Mouse (Mus musculus) left cerebral cortex, postnatal 36 days (tissue): ENCODE data around the gene AC129217.1. TPM values are rescaled to one million over a fixed set of nuclear protein-coding genes. Genes with fewer than 3 reads are reported as not detected.
"Not testable (repeated sequence)": the region's sequence is repeated elsewhere in the genome, so short reads cannot be mapped to it uniquely, and the experiment has no call there.

Experiments
- DNase-seq, 2 experiments: peaks; one replicate each; pipeline ENCODE4 v3.0.0; 2021 to 2022; ENCODE audit warnings: low spot score in 2 of 2, mixed read lengths in 1 of 2
- intact Hi-C: fragments of 180-260 bp; cut with DNase I; formaldehyde crosslinking; loops from one replicate; pipeline ENCODE4 v1.15.1; 2025
- total RNA-seq, 2 experiments: library from RNA; stranded (reverse); gene quantifications; 2 replicates each; pipeline ENCODE4 v1.2.3; 2021

AC129217.1 gene
- total RNA-seq, 2 experiments from 2014 or later, result not detected

DNA sequence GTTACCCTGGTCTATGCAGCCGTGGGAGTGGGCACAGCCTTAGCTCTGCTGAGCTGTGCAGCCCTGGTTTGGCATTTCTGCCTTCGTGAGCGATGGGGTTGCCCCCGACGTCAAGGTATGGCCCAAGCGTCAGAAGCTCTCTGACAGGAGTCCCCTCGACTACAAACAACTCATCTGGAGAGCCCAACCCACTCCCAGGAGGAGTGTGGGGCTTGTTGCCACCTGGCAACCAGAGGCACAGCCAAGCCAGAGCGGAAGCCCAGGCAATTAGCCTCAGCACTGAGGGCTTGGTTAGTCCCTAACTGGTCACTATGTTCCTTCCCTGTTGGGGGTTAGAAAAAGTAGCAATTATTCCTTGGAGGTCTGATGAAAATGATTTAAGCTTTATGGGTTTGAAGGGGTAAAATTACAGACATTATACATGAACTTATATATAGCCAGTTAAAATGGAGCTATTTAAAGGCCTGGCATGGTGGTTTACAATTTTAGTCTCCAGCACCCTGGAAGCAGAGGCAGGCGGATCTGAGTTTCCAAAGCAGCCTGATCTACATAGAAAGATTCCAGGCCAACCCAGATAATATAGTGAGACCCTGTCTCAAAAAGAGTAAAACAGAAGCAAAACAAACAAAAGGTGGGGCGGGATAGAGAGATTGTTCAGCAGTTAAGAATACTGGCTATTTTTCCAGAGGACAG, 22.8 kb downstream of the AC129217.1 start:
- no peak for DNase-seq
- intact Hi-C loops, result no loop called here

DNA sequence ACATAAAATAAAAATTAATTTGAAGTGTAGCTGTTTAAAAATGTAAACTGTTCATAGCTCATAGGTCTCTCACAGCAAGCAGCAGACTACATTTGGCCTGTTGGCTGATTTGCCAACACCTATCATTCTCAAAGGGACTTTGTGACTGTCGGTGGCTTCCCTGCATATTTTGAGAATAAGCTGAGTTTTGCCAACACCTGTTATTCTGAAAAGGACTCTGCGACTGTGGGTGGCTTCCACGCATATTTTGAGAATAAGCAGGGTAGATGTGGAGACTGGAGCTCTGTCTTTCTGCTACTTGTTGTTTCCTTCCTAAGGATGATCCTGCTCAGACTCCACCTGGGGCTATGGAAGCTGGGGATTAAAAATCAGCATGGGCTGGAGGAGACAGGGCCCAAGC, 23.5 kb downstream of the AC129217.1 start:
- DNase-seq, result no peak
- intact Hi-C loops, result no loop called here

DNA sequence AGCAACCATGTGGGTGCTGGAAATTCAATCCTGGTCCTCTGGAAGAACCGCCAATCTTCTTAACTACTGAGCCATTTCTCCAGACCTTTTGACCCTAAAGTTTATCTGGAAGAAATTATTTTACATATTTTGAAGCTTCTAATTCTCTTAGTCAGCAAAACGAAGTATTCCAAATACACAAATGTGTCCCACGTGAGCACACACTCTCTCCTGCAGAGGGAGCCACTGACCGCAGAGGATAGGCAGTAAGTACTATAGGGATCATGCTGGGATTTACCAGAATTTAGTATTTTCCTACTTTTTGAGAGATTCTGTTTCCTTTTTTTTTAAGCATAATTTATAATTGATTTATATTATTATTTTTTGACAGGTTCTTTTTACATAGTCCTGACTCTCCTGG, 28.1 kb downstream of the AC129217.1 start:
- DNase-seq, result no peak
- intact Hi-C loops, result loop anchor here (5.0 kb wide), 1 partner anchor 255 kb away; no protein-coding TSS in a partner anchor

DNA sequence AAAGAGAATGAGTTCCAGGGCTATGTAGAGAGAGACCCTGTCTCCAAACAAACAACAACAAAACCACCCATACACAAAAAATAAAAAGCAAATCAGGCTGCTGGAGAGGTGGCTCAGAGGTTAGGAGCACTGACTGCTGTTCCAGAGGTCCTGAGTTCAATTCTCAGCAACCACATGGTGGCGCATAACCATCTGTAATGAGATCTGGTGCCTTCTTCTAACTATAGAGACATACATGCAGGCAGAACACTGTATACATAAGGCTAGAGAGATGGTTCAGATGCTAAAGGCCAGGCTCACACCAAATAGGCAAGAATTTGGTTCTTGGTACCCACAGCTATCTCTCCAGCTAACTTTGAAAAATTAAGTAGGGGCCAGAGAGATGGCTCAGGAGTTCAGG, 29.4 kb downstream of the AC129217.1 start:
- DNase-seq, result no peak
- intact Hi-C loops, result loop anchor here (5.0 kb wide), 1 partner anchor 253 kb away; no protein-coding TSS in a partner anchor

DNA sequence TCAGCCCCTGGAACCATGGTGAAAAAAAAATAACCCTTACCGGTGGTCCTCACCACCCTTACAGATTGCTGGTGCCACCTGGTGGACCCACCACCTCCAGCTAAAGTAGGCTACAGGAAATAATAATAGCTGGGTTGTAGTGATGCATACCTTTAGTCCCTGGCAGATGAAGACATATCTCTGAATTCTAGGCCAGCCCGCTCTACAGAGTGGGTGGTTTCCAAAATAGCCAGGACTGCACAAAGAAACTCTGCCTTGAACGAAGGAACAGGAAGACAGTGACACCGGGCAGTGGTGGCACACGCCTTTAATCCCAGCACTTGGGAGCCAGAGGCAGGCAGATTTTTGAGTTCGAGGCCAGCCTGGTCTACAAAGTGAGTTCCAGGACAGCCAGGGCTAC, 34.7 kb downstream of the AC129217.1 start:
- intact Hi-C loops, result no loop called here
- DNase-seq, result no peak

DNA sequence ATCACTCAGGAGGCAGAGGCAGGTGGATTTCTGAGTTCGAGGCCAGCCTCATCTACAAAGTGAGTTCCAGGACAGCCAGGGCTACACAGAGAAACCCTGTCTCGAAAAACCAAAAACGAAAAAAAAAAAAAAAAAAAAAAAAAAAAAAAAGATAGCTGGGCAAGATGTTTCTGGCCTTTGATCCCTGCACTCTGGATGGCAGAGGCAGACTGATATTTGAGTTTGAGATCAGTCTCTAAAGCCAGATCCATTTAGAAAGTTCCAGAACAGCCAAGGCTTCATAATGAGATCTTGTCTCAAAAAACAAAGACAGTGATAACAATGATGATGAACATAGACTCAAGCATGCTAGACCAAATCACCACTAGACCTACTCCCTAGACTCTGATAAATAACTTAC, 40.8 kb downstream of the AC129217.1 start:
- intact Hi-C loops, DNase-seq: not testable (repeated sequence)

DNA sequence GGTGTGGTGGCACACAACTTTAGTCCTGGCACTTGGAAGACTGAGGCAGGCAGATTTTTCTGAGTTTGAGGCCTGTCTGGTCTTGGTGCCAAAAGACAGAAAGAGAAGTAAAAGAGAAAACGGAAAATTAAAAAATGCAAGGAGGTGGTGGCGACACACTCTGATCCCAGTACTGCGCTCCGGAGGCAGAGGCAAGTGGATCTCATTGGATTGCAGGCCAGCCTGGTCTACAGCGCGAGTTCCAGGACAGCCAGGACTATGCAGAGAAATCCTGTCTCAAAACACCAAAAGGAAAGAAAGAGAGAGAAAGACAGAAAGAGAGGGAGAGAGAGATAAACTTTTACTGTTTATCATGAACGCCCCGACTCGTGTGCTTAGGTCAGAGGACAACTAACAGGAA, 41.3 kb downstream of the AC129217.1 start:
- intact Hi-C loops, result no loop called here
- no peak for DNase-seq

DNA sequence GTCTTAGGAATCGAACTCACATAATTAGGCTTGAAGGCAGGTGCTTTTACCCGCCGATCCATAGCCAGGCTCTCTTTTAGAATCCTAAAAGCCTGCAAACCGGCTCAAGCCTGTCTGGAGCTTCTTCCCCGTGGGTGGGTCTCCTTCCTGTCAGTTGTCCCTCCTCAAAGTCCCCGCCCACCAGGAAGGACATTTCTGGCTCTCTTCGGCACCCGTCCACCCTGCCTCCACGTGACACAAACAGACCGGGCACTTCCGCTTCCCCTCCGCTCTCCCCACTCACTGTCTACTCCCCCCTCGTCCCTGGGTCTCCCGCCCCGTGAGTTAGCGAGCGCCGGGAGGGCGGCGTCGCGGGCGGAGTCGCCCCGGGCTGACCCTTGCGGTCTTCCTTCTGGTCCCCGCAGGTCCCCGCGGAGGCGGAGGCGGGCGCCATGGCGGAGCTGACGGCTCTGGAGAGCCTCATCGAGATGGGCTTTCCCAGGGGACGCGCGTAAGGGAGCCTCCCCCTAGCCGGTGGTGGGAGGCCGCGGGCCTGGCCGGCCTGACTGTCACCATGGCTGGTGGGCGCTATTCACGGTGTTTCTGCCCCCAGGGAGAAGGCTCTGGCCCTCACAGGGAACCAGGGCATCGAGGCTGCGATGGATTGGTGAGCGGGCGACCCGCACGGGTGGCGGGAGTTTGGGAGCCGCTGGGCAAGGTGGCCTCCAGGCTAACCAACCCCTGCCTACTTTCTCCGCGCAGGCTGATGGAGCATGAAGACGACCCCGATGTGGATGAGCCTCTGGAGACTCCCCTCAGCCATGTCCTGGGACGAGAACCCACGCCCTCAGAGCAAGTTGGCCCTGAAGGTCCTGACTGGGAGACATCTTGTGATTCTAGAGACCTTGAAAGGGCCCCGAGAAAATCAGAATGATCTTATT, 42.0 kb downstream of the AC129217.1 start, which contains the start of gene Ubxn1:
TSS of gene Ubxn1 (plus strand) at position 230 of the 920 bp plus-strand sequence.
- peak; percentile 99 for DNase-seq
- intact Hi-C loops, result no loop called here

DNA sequence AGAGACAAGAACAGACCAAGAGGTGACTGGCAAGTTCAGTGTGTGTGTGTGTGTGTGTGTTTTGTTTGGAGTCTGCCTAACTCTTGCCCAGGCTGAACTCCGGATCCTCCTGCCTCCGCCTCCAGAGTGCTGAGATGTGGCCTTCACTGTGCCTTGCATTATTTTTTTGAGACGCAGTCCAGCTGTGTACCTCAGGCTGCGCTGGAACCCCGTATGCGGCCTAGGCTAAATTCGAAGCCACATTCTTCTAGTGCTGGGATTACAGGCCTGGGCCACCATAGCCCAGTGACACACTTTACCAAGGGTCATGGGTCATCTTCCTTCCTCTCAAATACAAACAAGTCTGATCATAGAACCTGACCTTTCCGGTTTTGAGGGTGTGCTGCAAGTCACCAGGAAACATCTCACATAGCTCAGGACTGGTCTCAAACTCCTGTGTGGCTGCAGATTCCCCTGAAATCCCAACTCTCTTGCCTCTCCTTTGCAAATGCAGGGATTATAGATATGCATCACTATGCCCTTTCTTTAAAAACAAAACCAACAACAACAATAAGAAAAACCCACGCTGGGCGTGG, 42.8 kb downstream of the AC129217.1 start:
- intact Hi-C loops, result no loop called here
- no peak for DNase-seq

DNA sequence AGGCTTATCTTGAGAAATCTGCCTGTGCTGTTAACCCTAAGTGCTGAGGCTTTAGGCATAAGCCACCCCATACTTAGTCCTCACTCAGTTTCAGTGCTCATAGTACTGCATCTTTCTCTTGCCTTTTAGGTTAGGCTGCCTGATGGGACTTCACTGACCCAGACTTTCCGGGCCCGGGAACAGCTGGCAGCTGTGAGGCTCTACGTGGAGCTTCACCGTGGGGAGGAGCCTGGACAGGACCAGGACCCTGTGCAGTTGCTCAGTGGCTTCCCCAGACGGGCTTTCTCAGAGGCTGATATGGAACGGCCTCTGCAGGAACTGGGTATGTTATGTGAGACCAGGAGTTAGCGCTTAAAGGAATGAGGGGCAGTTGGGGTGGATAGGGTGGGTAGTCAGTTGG, 45.5 kb downstream of the AC129217.1 start:
- DNase-seq, result no peak
- intact Hi-C loops, result no loop called here

DNA sequence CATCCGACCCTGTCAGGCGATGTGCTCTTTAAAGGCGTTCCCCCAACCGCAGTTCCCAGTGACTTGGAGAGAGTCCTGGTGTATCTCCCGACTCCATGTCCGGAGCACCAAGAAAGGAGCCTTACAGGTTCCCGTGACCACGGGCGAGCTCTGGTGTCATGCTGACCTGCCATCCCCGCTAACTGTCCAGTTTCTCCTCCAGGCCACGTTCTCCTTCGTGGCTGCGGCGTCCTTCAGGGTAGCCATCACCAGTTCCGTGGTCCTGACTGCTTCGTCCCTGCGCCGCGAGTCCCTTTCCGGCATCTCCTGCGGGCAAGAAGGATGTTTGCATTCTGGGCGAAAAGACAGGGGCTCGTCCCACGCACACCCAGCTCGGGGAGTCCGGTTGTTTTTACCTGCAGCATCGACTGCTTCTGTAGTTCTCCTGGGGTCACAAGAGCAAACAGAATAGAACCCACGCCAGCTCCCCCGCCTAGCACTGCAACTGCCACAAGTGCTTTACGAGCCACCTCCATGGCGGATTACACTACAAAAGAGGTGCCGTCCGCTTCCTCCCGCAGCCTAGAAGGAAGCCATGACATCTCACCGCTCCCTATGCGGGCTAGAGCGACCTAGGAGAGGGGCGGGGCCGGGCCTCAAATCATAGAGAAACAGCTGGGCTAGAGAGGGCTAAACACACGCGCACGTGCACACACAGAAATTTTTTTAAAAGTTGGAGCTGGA, 50.9 kb downstream of the AC129217.1 start, which contains the start of gene Uqcc3:
TSS of gene Uqcc3 (minus strand) at position 613 of the 723 bp plus-strand sequence.
- intact Hi-C loops, result no loop called here
- DNase-seq, result peak; percentile 89 to 90

DNA sequence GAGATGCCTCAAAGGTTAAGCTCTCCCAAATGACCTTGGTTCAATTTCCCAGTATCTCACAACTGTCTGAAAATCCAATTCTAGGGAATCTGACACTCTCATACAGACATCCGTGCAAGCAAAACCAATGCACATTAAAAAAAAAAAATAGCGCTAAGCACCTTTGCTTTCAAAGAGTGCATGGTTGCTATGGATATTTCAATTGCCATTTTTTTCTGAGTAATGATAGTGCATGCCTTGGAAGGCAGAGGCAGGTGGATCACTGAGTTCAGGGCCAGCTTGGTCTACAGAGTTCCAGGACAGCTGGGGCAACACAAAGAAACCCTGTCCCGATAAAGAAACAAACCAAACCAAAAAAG, 51.4 kb downstream of the AC129217.1 start:
- intact Hi-C loops, result no loop called here
- DNase-seq, result no peak

DNA sequence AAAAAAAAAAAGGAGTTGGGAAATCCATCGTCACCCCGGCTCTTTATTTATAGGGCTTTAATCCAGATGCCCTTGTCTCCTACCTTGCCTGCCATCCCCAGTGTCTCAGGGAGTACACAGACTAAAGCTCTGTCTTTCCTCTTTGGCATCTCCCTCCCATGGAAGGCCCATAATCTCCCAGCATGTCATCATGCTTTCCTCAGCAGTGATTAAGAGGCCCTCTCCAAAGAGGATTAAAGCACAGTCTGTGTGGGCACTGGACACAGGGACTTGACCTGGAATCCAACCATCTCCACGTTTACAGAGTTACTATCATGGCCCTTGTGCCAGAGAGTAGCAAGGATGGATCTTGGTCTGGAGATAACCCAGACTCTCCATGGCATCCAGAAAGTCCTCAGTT, 54.0 kb downstream of the AC129217.1 start, which contains the start of the genes Lbhd1 and Gm49403:
TSS of gene Lbhd1 (plus strand) at position 117 of the 400 bp plus-strand sequence.
TSS of gene Gm49403 (plus strand) at position 315 of the 400 bp plus-strand sequence.
- DNase-seq, result no peak
- intact Hi-C loops, result no loop called here

DNA sequence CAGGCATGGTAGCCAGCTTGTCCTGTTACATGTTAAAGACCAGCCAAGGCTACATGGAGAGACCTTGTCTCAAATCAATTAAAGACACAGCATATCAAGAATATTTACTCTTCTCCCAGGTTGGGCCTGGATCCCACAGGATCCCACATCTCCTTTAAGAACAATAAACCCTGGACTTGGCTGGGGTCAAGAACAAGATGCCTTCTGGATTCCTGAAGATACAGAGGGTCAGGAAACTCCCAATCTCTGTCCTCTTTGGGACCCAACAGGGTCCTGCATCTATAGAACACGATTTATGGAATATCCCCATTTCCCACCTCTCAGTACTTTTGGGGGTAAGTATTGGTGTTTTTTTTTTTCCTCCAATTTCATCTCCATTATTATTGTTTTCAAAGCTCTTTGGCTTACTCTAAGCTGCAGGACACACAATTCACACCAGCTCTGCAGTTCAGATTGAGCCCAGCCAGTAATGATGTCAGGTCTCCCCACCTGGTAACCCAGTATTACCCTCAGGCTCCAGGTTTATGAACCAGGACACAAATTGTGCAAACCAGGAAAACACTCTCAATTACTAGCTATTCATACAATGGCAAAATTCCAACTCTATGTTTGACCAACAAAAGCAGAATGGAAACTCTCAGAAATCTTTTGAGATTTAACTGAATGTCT, 57.5 kb downstream of the AC129217.1 start:
- intact Hi-C loops, result loop anchor here (5.0 kb wide), 1 partner anchor 55 kb away; the partner anchor contains the start of gene Mta2
- DNase-seq, result no peak

DNA sequence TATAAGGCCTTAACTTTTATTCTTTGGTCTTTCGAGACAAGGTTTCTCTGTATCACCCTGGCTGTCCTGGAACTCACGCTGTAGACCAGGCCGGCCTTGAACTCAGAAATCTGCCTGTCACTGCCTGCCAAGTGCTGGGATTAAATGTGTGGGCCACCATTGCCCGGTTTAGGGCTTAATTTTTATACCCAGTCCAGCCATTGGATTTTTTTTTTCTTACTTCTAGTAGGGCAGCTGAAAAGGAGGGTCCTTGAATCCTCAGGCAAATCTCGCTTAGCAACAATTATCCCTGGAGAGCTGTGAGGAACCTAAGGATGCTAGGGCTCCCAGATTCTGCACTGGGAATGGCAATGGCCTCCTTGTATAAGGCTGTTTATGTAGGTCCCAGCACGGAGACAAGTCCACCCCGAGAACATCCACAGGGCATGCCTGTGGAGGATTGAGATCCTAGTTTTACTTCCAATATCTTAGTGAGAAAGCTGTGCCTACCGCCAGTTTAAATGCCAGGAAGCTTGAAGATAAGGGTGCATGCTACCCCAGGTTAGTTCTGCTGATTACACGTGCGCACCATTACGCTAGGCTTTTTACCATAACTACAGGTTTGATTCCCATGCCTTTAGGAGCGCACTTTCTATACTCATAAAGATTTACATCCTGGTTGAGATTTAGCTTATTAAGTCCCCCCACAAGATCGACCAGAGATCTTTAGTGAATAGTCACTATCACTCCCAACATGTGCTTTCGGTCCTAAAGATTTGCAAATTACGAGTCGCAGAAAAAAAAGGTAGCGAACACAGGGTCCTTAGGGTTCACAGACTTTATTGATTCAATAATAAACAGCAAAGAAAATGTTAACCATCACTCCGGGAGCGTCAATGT, 58.3 kb downstream of the AC129217.1 start:
- intact Hi-C loops, result loop anchor here (5.0 kb wide), 1 partner anchor 54 kb away; the partner anchor contains the start of gene Mta2
- no peak for DNase-seq

DNA sequence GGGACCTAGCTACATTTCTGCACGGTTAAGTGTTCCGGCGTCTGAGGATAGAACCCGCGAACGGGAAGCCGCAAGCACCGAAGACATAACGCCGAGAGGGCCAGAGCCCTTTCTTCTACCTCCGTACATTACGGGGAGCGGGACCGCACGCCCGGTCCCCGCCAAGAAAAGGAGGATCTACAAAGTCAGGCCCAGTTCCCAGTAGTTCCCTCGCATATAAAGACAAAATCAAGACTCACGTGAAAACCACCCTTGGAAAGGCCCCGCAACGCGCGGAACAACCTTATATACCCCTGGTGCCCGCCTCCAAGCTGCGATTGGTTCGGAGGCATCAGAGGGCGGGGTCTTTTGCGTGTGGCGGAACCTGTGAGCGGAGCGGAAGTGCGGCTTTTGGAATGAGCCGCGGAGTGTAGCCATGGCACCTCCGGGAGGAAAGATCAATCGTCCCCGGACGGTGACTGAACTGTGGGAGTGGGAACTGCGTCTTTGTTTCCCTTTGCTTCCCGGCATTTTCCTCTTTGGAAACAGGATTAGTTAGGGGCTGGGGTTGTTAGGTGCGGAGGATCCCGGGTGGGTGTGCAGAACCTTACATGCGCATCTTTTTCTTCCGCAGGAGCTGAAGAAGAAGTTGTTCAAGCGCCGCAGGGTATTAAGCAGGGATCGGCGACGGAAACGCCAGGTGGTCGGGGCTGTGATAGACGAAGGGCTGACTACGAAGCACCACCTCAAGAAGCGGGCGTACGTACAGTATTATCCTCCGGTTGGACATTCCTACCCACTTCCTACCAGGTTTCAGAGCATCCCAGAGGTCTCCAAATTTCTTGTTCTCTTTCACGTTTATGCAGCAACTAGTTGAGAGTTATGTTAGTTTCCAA, 59.2 kb downstream of the AC129217.1 start, which contains the start of the genes 1810009A15Rik and Gm49416:
TSS of gene 1810009A15Rik (plus strand) at position 343 of the 875 bp plus-strand sequence.
TSS of gene Gm49416 (plus strand) at position 416 of the 875 bp plus-strand sequence.
- intact Hi-C loops, result loop anchor here (5.0 kb wide), 1 partner anchor 54 kb away; the partner anchor contains the start of gene Mta2

More for the DNA sequence above, 59.2 kb downstream of the AC129217.1 start, which contains the start of the genes 1810009A15Rik and Gm49416:
- DNase-seq, result peak; percentile 94
